Mouse (Mus musculus): ENCODE results near the gene Gm4922.
A peak's percentile ranks its signal among the peaks of the same experiment; 100 is the strongest.

The Gm4922 gene

DNA sequence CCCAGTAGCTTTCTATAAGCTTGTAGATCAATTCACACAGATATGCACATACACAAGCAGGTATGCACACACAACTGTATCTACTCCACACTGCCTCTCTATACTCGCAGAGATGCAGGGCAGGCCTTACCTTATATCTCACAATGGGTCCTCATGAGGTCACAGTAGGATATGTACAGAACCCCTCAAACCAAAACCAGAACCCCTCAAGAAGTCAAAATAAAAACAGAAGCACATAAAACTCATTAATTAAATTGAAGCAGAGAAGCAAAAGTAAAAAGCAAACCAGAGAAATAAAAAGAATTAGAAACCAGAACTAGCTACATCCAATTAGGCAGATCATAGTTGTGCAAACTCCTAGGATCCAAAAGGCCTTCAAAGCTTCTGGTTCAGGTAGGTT is at the start of gene Gm4922:
TSS of gene Gm4922 (minus strand) at position 101 of the 400 bp plus-strand sequence.
- no peak for DNase-seq

DNA sequence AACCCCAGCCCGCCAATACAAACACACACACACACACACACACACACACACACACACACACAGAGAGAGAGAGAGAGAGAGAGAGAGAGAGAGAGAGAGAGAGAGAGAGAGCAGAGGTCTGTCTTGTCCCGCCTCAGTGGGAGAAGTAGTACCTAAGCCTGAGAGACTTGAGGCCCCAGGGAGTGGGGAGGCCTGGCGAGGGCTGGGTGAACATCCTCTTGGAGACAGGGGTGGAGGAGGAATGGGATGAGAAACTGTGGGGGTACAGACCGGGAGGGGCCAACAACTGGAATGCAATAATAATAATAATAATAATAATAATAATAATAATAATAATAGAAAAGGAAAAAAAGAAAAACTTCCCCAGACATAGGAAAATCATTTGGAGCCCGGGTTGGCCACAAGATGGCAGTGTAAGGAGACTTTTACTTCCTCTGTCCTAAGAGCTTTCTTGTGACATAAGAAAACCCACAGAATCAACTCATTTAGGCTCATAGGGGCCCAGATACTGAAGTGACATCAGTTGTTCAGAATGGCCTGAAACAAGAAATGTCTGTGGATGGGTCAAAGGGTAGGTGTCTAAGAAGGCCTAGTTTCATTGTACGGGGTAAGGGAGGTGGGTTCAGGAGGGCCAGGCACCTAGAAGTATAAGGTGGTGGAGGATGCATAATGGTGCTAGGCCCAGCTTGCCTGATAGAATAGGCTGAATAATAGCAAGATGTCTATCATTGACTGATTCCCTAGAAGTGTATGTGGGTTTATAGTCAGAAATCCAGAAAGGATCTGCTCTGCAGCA is 49.3 kb upstream of the Gm4922 start:
- peak; percentile 12 for DNase-seq

DNA sequence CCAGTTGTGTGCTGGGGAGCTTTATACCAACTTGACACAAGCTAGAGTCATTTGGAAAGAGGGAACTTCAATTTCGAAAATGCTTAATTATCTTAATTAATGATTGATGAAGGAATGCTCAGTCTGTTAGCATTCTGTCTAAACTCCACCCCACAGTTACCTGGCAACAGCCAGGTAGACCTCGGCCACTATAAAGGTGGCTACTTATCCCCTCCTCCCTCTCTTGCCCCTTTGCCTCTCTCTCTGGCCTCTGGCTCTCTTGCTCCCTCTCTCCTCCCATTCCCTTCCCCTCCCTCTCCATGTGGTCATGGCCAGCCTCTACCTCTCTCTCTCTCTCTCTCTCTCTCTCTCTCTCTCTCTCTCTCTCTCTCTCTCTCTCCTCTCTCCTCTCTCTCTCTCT is 47.8 kb upstream of the Gm4922 start:
- DNase-seq = no peak

GRCm38 (mm10) chr10:18831823-18832222 is 45.2 kb upstream of the Gm4922 start:
- peak; percentile 39 for DNase-seq

DNA sequence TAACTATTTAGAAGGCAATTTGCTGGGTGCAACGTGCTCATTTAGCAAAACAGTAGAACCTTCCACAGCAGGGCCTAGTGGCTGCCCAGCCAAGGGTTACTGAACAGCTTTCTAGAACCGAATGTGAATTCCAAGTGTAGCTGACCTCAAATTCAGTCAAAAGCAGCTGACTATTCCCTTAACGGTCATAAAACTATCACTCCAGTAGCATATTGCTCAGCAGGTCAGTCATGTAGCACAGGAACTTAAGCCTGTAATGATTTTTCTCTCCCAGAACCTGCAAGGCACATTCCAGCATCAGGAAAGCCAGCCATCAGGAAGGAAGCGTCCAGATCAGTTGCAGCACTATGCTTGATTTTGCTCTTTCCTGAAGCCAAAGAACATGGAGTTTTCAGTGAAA is 43.8 kb upstream of the Gm4922 start:
- DNase-seq = no peak

DNA sequence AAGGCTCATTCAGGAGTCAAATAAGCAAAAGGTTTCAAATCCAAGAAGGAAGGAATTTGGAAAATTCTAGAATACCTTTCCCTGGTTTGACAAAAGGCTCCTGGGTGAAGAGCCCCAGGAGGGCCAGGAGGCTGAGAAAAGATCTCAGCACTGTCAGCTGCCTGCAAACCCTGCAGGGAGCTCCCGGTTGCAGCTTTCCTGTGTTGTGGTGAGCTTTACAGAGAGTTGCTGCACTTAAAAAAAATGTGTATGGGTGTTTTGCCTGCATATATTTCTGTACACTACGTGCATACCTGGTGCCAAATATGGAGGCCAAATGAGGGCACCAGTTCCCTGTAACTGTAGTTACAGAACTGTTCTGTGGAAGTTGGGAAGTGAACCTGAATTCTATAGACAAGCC is 41.3 kb upstream of the Gm4922 start:
- DNase-seq = no peak

- no peak for DNase-seq
Measured at GRCm38 (mm10) chr10:18826107-18826506, 39.5 kb upstream of the Gm4922 start.

DNA sequence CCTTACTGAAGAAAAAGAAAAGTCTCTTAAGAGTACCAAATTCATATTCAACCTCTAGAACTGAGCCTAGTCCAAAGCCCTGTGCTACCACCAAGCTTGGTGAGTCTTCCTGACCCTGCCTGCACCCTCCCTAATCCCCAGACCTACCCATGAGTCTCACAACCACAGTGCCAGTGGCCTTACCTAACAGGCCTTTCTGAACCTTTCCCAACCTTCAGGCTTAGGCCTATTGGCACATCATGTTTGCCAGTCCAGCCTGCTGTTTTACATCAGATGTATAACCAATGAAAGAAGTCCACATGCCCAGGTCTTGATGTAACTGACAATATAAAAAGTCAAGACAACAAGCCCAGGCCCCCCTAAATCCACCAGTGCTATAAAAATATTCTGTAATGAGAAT is 38.5 kb upstream of the Gm4922 start:
- no peak for DNase-seq

- DNase-seq = no peak
Measured at GRCm38 (mm10) chr10:18816560-18816959, 30.0 kb upstream of the Gm4922 start.

- no peak for DNase-seq
Measured at GRCm38 (mm10) chr10:18811751-18812150, 25.2 kb upstream of the Gm4922 start.

DNA sequence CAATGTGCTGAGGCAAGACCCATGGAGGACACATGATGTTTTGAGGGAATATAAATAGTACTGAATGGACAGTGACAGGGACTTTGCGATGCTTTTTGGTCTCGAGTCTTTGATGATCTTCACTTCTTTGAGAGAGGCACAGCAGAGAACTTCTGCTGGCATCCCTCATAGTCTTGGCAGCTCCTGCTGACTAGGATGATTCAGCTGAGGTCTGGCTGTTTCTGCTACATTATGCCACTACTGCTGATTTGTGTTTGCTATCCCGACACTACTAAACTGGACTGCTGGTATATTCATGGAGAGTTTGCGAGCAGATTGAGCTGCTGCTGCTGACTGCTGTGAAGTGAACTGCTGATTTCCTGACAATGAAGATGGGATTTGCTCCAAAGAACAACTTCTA is 3.5 kb upstream of the Gm4922 start:
- DNase-seq = no peak

GRCm38 (mm10) chr10:18788601-18789000 is 2.0 kb upstream of the Gm4922 start:
- DNase-seq = no peak

DNA sequence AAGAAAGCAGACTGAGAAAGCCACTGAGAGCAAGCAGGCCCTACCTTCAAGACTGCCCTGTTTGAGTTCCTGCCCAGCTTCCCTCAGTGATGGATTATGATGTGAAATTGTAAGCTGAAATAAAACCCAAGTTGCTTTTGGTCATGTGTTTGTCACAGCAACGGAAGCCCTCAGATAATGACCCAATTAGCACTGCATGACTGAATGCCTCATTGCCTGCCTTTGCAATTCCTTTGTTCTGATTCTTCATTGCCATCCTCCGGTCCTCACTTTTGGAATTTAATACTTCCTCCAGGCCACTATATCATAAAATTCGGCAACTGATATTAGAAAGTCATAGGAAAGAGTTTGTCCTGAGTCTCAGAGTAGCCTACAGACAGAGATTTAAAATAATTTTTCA is 9.0 kb downstream of the Gm4922 start:
- DNase-seq = no peak

DNA sequence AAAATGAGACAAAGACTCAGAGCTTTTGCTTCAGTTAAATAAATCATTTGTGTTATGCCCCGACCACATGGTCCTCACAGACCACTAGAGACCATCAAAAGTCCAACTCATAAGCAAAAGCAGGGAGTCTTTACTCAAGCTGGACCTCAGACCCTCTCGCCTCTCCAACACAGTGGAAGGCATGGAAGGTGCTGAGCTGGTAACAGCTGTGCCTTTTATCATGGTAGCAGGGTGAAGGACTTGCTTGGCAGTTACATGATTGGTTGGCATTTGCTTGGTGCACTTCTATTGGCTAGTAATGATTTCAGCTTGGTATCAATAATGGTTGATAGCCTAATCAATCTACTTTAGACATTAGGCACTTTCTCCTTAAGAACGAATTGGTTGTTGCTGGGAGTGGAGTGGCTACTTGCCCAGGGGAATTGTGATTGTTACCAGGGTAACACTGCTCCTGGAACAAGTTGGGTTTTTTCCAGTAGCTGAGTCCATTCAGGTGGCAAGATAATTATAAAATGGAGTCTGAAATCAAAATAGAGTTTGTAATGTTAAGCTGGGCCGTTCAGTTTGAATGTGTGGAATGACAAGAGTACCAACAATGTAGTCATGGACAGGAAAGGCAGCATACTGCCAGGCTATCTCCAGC is 13.9 kb downstream of the Gm4922 start:
- DNase-seq = no peak

DNA sequence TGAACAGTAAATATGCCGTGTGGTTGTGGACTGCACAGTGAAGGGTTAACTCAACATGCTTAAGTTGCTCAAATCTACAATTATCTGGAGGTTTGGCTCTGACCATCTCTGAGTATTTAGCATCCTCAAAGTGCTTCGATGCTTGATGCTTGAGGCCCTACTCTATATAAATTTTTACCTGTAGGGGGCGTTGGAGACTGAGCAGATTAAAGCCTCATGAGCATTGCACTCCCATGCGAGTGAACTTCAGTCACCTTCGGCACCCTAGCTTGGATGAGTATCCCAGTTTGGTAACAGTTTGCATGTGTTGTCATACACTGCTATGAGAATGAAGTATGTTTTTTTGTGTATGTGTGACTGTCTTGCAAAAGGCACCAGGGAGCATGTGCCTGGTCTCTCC is 16.7 kb downstream of the Gm4922 start:
- no peak for DNase-seq

- DNase-seq = peak; percentile 48
Measured at GRCm38 (mm10) chr10:18760241-18760640, 26.4 kb downstream of the Gm4922 start.

GRCm38 (mm10) chr10:18750057-18750456 is 36.5 kb downstream of the Gm4922 start:
- DNase-seq = no peak

DNA sequence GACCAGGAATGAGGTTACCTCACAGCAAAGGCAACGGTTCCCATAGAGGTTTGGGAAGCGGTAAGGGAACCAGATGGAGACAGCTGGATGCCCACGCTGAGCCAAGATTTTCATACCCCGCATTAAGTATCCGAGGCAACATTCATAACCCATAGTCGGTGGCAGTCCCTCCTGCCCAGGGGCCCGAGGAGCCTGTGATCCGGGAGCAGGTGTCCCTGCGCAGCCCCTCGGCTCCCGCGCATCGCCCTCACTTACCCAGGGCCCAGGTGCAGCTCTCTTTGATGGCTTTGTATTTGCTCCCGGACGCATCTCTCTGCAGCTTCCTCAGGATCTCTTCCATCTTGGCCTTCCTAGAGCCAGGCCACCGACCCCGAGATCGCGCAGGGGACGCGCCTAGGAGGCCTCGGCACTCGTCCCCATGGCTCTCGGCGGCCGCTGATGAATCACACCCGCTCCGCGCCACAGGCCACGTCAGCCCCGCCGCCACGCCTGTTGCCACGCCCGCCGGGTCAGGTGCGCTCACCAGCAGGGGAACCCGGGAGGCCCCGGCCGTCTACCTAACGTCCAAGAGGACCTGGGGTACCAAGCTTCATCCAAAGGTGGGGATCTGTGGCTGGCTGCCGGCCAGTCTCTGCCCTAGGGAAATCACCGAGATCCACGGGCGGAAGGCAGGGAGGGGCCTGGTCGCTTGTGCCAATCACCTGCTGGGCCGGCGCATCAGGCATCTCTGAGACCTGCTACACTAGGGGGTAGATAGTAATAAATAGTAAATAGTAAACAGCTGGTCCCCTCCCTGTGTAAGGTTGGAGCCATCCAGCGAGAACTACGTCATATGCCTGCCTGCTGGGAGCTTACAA is 43.1 kb downstream of the Gm4922 start, which contains the start of gene Arfgef3:
TSS of gene Arfgef3 (minus strand) at position 664 of the 857 bp plus-strand sequence.
- DNase-seq = peak; percentile 28

DNA sequence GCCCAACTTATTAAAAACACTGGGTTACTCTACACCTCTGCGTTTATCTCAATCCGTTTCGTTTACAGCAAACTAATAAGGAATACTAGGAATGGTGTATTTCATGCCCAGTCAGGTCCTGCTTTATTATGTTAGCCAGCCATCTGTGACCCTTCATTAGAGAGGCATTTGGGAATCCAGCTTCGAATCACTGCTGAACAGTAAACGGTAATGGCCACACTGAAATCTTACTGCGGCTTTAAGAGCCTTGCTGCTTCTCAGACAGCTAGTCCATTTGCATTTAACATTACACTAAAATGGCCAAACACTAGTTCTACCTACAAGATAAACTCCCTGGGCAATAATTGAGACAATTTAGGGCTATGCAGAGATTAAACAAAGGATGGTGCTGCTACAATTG is 44.5 kb downstream of the Gm4922 start:
- DNase-seq = no peak

GRCm38 (mm10) chr10:18741024-18741423 is 45.6 kb downstream of the Gm4922 start:
- no peak for DNase-seq
